Mouse (Mus musculus): ENCODE results near the gene Gm4881. TPM values are rescaled to one million over a fixed set of nuclear protein-coding genes. Genes with fewer than 3 reads are reported as not detected.

Gene Gm4881
- total RNA-seq, 2 experiments from 2014 or later, result not detected

GRCm38 (mm10) chr7:24955226-24955625 is 10.9 kb upstream of the Gm4881 start:
- DNase-seq (ENCODE audit: low spot score in 2 of 2), result no peak

- no peak for DNase-seq (ENCODE audit: low spot score in 2 of 2)
Observed at GRCm38 (mm10) chr7:24954450-24954849, 10.2 kb upstream of the Gm4881 start.

- no peak for DNase-seq (ENCODE audit: low spot score in 2 of 2)
Observed at GRCm38 (mm10) chr7:24953966-24954365, 9.7 kb upstream of the Gm4881 start.

- DNase-seq (ENCODE audit: low spot score in 2 of 2), result peak in 1 of 2 experiments; percentile 60
Observed at GRCm38 (mm10) chr7:24949958-24950623, 5.8 kb upstream of the Gm4881 start.

GRCm38 (mm10) chr7:24948774-24949173 is 4.5 kb upstream of the Gm4881 start:
- DNase-seq (ENCODE audit: low spot score in 2 of 2), result no peak

GRCm38 (mm10) chr7:24947316-24948048 is 3.2 kb upstream of the Gm4881 start:
- no peak for DNase-seq (ENCODE audit: low spot score in 2 of 2)

- no peak for DNase-seq (ENCODE audit: low spot score in 2 of 2)
Observed at GRCm38 (mm10) chr7:24943641-24944040, 653 bp downstream of the Gm4881 start.

- no peak for DNase-seq (ENCODE audit: low spot score in 2 of 2)
Observed at GRCm38 (mm10) chr7:24931651-24932050, 12.6 kb downstream of the Gm4881 start.

- no peak for DNase-seq (ENCODE audit: low spot score in 2 of 2)
Observed at GRCm38 (mm10) chr7:24930475-24930874, 13.8 kb downstream of the Gm4881 start.

GRCm38 (mm10) chr7:24919728-24920127 is 24.6 kb downstream of the Gm4881 start:
- DNase-seq (ENCODE audit: low spot score in 2 of 2), result peak; percentile 45 to 62

- no peak for DNase-seq (ENCODE audit: low spot score in 2 of 2)
Observed at GRCm38 (mm10) chr7:24918763-24919323, 25.5 kb downstream of the Gm4881 start.

GRCm38 (mm10) chr7:24912480-24912879 is 31.8 kb downstream of the Gm4881 start:
- DNase-seq (ENCODE audit: low spot score in 2 of 2), result no peak

GRCm38 (mm10) chr7:24907211-24907748 is 37.0 kb downstream of the Gm4881 start:
- DNase-seq (ENCODE audit: low spot score in 2 of 2), result no peak

- DNase-seq (ENCODE audit: low spot score in 2 of 2), result no peak
Observed at GRCm38 (mm10) chr7:24906551-24906950, 37.7 kb downstream of the Gm4881 start.

GRCm38 (mm10) chr7:24904936-24905335 is 39.4 kb downstream of the Gm4881 start:
- DNase-seq (ENCODE audit: low spot score in 2 of 2), result peak in 1 of 2 experiments; percentile 39

- peak; percentile 97 to 98 for DNase-seq (ENCODE audit: low spot score in 2 of 2)
Observed at GRCm38 (mm10) chr7:24904070-24904483, 40.2 kb downstream of the Gm4881 start.

GRCm38 (mm10) chr7:24903444-24903825 is 40.9 kb downstream of the Gm4881 start:
- no peak for DNase-seq (ENCODE audit: low spot score in 2 of 2)

GRCm38 (mm10) chr7:24902630-24903443 is 41.5 kb downstream of the Gm4881 start, which contains the start of gene Arhgef1:
Arhgef1 (plus strand) TSS chr7:24902912.
- DNase-seq (ENCODE audit: low spot score in 2 of 2), result peak in 1 of 2 experiments; percentile 27

- no peak for DNase-seq (ENCODE audit: low spot score in 2 of 2)
Observed at GRCm38 (mm10) chr7:24902264-24902629, 42.0 kb downstream of the Gm4881 start.

- DNase-seq (ENCODE audit: low spot score in 2 of 2), result no peak
Observed at GRCm38 (mm10) chr7:24901842-24902241, 42.5 kb downstream of the Gm4881 start.

- DNase-seq (ENCODE audit: low spot score in 2 of 2), result no peak
Observed at GRCm38 (mm10) chr7:24901114-24901513, 43.2 kb downstream of the Gm4881 start.

Data from layer of hippocampus, adult 18-20 months (tissue).